Mouse (Mus musculus) E14TG2a.4 (cell line): ENCODE results near the gene Pkd1l1.

Experiments
- CTCF ChIP-seq: conservative IDR thresholded peaks from 2 replicates; pipeline ENCODE4 v1.5.1; 2014; ENCODE audit warnings: low read length
- NANOG ChIP-seq: IDR thresholded peaks from 2 replicates; pipeline ENCODE4 v1.6.1; 2014; ENCODE audit warnings: borderline replicate concordance, low read length, mixed read lengths
- POU5F1 ChIP-seq: IDR thresholded peaks from 2 replicates; pipeline ENCODE4 v1.6.1; 2014; ENCODE audit warnings: low read length, borderline replicate concordance

DNA sequence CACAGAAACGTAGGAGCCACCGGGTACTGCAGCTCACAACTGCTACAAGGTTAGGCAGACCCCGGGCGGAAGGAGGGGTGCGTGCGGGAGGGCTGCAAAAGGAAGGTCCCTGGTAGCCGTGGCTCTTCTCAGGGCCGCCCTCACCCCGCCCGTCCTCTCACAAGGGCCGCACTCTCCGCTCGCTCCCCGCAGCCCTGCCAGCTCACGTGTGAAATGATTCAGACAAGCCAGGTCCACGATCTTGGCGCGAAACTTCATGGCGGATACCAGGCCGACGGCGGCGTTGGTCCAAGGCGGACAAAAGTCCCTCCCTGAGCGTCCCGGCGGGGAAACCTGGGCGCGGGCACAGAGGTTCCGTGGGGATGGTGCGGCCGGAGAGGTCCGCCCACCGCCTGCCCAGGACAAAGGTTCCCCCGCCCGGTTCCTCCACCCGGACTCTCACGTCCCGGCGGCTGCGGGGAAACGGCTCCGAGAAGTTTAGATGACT, 37.8 kb upstream of the Pkd1l1 start, which contains the start of gene Hus1:
- TF ChIP-seq CTCF: no peak
- no peak for TF ChIP-seq NANOG
- no peak for TF ChIP-seq POU5F1
